Mouse (Mus musculus) hematopoietic stem cell, adult 5-6 weeks (primary cell): ENCODE results near the gene Fam57b. TPM values are rescaled to one million over a fixed set of nuclear protein-coding genes. Genes with fewer than 3 reads are reported as not detected.

ENCODE experiments used
- ATAC-seq, 2 experiments: fragments of 125-278 bp in 1 of 2; replicated peaks in 1 of 2; 2 replicates each; pipeline ENCODE4 v1.8.0; 2016 to 2017; ENCODE audit warnings: inconsistent platforms in 2 of 2, mild to moderate bottlenecking in 2 of 2, moderate number of reproducible peaks in 2 of 2, low read depth in 1 of 2, moderate TSS enrichment in 1 of 2; ENCODE audit not compliant: low FRiP score in 2 of 2, poor library complexity in 2 of 2, severe bottlenecking in 2 of 2, insufficient read depth in 1 of 2, low TSS enrichment in 1 of 2
- total RNA-seq: library from RNA; stranded (forward); fragments of 172-1452, 232-1000 nt; gene quantifications from 2 replicates; pipeline ENCODE4 v1.2.3, GENCODE M21; 2017

Fam57b gene
- total RNA-seq, 1 experiment from 2014 or later: not detected

GRCm38 (mm10) chr7:126808703-126809455 is 11.4 kb downstream of the Fam57b start:
- ATAC-seq: peak; percentile 85 to 86

GRCm38 (mm10) chr7:126809723-126810369 is 12.4 kb downstream of the Fam57b start:
- ATAC-seq: no peak

GRCm38 (mm10) chr7:126815726-126816222 is 18.3 kb downstream of the Fam57b start:
- ATAC-seq: no peak

- no peak for ATAC-seq
Observed at GRCm38 (mm10) chr7:126816494-126816893, 19.0 kb downstream of the Fam57b start.

DNA sequence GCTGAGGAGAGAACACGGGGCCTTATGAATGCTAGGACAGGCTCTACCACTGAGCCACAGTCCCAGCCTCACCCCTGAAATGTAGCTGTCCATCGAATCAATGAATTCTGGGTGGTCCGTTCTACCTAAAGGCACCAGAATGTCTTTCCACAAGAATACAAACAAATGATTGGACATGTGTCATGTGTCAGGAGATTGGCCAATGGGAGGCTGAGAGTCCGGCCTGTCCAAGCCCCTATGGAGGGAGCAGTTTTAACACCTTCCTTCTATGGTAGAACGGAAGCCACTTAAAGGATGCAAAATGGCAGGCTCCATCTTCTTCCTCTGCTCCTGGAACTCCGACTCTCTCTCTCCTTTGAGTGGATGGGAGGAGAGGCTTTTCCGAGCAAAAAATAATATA is 20.1 kb downstream of the Fam57b start:
- ATAC-seq: no peak

DNA sequence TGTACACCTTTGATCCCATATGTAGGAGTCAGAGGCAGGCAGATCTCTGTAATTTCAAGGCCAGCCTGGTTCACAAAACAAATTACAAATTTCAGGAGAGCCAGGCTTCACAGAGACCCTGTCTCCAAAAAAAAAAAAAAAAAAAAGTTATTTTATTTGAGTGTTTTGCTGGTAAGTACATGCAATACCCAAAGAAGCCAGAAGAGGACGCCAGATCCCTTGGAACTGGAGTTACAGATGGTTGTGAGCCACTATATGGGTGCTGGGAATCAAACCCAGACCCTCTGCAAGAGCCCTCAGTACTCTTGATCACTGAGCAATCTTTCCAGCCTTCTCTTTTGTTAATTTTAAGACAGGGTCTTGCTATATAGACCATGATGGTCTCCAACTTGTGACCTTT is 21.4 kb downstream of the Fam57b start:
- ATAC-seq: no peak

DNA sequence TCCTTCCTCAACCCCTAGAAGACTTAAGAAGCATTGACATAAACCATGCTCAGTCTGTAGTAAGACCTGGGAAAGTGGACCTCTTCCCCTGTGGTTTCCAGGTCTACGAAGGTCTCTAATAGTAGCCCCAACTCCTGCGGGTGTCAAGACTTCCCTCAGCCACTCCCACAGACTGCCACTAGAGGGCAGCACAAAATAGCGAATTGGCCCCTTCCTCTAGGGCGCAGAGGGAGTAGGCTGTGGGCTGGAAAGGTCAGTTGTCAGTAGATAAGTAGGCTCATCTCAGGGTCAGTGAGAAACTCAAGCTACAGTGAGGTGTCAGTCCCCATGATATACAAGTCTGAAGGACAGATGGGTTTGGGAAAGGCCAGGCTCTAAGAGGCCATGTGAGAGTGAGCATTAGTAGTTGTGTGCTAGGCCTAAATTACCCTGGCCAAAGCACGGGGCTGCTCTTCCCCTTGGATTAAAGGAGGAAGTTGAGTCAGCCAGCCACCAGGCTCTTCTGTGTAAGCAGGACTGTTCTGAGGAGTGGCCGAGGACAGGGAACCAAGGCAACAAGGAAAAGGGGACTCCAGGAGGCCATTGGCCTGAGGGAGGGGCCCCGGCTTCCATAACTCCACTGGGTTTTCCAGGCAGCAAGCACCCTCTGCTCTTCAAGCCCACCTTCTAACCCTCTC is 24.5 kb downstream of the Fam57b start:
- ATAC-seq: peak; percentile 79 to 89

DNA sequence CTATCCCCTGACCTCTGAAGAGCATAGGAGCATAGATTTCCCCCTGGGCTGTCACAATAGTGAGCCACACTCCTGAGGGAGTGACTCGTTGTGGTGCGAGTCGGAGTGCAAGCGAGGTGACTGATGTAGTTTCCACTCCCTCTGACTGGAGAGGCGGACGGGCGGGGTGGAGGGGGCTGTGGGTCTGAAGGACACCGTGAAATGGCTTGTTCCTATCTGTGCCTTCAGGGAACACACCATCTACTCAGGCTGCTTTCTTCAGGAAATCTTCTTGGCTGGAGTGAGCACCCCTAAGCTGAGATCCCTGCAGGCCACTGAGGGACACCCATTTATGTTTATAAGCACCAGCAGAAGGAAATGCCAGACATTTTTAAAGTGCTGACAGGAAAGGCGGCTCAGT is 25.3 kb downstream of the Fam57b start:
- no peak for ATAC-seq

- no peak for ATAC-seq
Observed at GRCm38 (mm10) chr7:126823202-126823711, 25.8 kb downstream of the Fam57b start.

DNA sequence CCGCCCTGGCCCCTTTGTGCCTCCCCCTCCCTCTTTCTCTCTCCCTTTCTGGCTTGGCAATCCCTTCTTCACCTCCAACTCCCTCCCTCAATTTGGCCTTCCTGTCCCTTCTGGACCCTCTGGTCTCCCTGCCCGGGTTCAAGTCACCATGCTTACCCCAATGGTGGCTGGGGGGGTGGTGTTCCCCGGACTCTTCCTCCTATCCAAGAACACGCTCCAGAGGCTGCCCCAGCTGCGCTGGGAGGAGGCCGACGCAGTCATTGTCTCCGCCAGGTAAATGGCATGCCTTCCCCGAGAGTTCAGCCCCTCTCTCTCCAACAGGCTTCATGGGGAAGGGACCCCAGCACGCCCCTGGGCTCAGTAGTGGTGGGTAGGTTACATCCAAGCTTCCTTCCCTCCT is 26.5 kb downstream of the Fam57b start:
- no peak for ATAC-seq

DNA sequence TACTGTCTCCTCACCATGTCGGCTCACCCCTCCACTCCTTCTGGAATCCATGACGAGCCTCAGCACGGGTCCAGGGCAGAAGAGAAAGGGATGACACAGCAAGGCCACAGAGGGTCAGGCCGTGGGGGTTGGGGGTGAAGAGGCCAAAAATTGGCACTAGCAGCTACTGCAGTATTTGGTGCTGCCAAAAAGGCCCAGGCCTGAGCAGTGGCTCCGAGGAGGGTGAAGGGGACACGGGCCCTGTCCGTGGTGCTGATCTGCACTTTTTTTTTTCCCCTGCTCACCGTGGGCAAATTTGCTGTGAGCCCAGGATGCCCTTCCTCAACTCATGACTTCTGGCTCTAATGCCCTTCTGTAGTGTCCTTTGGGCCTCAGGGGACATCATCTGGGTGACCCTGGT is 27.9 kb downstream of the Fam57b start:
- ATAC-seq: peak in 1 of 2 experiments; percentile 31; a peak in 2 of 4 replicates

DNA sequence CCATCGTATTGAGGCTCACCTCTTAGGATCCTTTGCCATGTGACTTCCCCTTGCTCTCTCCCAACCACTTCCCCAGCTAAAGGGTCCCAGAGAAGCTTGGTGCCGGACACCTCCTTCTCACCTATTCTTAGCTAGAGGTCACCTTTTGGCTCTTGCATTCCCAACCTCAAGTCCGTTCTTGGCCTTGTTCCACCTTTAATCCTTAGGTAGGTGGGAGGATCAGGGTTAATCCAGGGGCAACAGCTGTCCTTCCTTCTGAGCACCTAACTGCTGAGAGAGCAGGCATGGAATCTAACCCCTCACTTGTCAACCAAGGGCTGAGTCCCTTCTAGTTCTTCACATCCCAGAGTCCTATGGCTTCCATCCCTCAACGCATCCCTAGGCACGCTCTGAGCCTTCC is 28.5 kb downstream of the Fam57b start:
- no peak for ATAC-seq

- ATAC-seq: no peak
Observed at GRCm38 (mm10) chr7:126831539-126831938, 34.1 kb downstream of the Fam57b start, which contains the start of gene 4930451I11Rik. Gene 4930451I11Rik, minus strand, starts transcription at chr7:126831639.

- peak; percentile 94 to 97 for ATAC-seq
Observed at GRCm38 (mm10) chr7:126832036-126832598, 34.6 kb downstream of the Fam57b start.

GRCm38 (mm10) chr7:126833294-126833693 is 35.8 kb downstream of the Fam57b start:
- ATAC-seq: no peak

GRCm38 (mm10) chr7:126843276-126843675 is 45.8 kb downstream of the Fam57b start:
- no peak for ATAC-seq

- no peak for ATAC-seq
Observed at GRCm38 (mm10) chr7:126845516-126845915, 48.0 kb downstream of the Fam57b start.

- no peak for ATAC-seq
Observed at GRCm38 (mm10) chr7:126847116-126847420, 49.6 kb downstream of the Fam57b start, which contains the start of gene Doc2a. Gene Doc2a, plus strand, starts transcription at chr7:126847416.
